Mouse (Mus musculus) adrenal gland (tissue): ENCODE measurements around the gene Fbxo22.

Experiments
- intact Hi-C: fragments of 180-260 bp; cut with DNase I; formaldehyde crosslinking; loops from one replicate; pipeline ENCODE4 v1.15.1; 2025
- long read RNA-seq, 2 experiments: library from polyadenylated mRNA; unstranded; transcript quantifications; one replicate each; pipeline ENCODE4 v2.0.0; 2020; ENCODE audit warnings: borderline replicate concordance in 1 of 2; ENCODE audit not compliant: insufficient replicate concordance in 1 of 2

Fbxo22 gene
- long read RNA-seq, experiment 1, transcript Fbxo22-201 (7 exons, 2,112 nt): major isoform, 58 of 68 reads
- long read RNA-seq, experiment 1, partial matches to known transcripts: 6 of 68 reads
- long read RNA-seq, experiment 1, other reads (novel, unspliced or antisense): 3 of 68 reads
- long read RNA-seq, experiment 2, transcript Fbxo22-201 (7 exons, 2,112 nt): major isoform, 84 of 91 reads
- long read RNA-seq, experiment 2, partial matches to known transcripts: 3 of 91 reads
- long read RNA-seq, experiment 2, other reads (novel, unspliced or antisense): 4 of 91 reads

GRCm38 (mm10) chr9:55208790-55209481 lies at the start of gene Fbxo22:
Gene Fbxo22 (plus strand): TSS chr9:55208925.
- intact Hi-C loops: loop anchor here (10.0 kb wide), 1 partner anchor 54 kb away; no protein-coding TSS in a partner anchor

DNA sequence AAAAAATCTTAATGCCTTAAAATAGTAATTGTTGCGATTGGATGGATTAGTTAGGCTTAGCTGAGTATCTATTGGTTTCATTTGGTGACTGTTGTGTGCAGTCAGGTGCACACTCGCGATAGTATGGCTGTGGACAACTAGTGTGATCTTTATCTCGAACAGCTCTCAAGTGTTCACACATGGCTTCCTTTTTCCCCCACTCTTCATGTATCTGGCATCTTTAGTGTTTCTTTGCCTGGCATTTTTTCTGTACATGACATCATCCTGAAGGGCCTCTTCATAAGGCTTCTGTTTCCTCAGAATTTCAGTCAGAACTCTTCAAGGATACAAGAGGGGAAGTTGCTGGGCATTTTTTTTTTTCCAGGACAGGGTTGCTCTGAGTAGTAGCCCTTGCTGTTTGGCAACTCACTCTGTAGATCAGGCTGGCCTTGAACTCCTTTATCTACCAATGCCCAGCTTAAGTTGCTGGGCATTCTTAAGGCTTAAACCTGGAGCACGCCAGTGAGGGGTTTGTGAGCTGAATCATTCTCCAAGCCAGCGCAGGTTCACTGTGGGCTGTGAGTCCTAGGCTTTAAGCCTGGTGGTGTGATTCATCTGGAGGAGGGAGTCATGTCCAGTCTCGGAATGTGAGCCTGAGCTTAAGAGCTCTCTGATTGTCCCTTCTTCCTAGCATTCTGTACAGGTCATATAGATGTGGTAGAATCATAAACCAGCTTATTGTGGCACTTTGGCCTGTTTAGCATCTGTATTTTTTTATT lies 37.9 kb upstream of the Fbxo22 start:
- intact Hi-C loops: no loop called here

- intact Hi-C loops: no loop called here
These were observed 36.5 kb upstream of the Fbxo22 start for GRCm38 (mm10) chr9:55172195-55172685.

- intact Hi-C loops: no loop called here
These were observed 34.5 kb upstream of the Fbxo22 start for GRCm38 (mm10) chr9:55174235-55174634.

- intact Hi-C loops: no loop called here
These were observed 12.8 kb upstream of the Fbxo22 start for GRCm38 (mm10) chr9:55195876-55196275.

- intact Hi-C loops: no loop called here
These were observed 10.5 kb upstream of the Fbxo22 start for GRCm38 (mm10) chr9:55198260-55198659.

- intact Hi-C loops: no loop called here
These were observed 9.4 kb upstream of the Fbxo22 start for GRCm38 (mm10) chr9:55199348-55199747.

GRCm38 (mm10) chr9:55208458-55208789 lies 301 bp upstream of the Fbxo22 start:
- intact Hi-C loops: loop anchor here (10.0 kb wide), 1 partner anchor 54 kb away; no protein-coding TSS in a partner anchor

- intact Hi-C loops: no loop called here
These were observed 2.9 kb downstream of the Fbxo22 start for GRCm38 (mm10) chr9:55211611-55212010.

DNA sequence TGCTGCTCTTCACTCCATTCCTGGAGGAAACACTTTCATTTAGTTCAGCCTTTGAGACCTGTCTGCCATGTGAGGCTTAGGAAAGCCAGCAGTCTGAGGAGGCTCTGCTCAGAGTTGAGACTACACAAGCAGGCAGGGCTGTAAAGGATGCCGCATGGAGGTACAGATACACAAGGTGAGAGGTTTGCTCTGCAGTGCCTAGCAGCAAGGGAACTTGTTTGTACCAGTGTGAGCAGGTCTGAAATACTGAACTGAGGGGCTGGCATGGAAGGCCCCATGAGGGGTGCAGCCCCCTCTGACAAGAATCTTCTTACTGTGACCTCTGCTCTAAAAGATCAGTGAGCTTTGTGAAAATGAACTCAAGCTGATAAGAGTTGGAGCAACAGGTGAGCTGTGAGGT lies 4.7 kb downstream of the Fbxo22 start:
- intact Hi-C loops: no loop called here

DNA sequence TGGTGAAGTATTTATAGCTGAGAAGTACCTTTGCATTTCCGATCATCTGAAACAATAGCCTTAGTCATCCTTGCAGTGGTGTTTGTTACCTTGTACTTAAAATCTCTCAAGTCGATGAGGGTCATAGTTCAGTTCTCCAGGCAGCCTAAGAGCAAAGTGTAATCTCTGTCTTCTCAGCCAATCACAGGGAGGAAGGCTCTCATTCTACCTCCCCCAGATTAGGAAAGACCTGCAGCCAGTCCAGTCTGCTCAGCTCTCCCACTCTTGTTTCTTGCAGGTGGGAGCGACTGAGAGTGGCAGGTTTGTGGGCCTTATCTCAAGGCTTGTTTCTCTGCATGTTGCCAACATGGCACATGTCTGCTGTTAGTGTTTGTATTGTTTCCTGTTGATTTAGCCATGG lies 6.3 kb downstream of the Fbxo22 start:
- intact Hi-C loops: no loop called here

GRCm38 (mm10) chr9:55215648-55216047 lies 6.9 kb downstream of the Fbxo22 start:
- intact Hi-C loops: no loop called here

DNA sequence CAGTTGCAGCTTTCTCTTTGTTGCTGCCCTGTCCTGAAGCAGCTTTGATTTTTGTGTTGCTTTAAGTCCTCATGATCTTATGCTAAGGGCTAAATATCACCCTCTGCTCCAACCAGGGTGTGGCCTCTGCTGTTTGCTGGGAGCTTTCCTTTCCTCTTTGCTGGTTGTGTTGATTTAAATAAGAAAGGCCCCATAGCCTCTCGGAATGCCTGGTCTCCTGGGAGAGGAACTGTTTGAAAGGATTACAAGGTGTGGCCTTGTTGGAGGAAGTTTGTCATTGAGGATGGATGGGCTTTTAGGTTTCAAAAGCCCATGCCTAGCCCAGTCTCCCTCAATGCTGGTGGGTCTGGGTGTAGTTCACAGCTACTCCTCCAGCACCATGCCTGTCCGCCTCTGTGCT lies 7.4 kb downstream of the Fbxo22 start:
- intact Hi-C loops: no loop called here

DNA sequence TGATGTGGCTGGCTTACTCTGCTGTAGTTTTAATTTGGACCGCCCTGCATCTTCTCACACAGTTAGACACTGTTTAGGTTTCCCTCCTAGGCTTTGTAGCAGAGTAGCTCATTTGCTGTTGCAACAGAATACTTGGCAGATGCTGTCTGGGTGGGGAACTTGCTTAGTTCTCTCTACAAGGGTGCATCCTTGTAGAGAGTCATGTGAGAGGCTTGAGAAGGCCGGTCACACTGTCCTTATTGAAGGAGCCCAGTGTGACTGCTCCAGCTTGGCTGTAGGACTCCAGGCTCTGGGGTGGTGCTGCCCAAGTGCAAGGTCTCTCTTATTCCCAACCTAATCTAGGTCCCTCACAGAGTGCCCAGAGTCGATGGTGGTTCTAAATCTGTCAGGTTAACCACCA lies 8.7 kb downstream of the Fbxo22 start:
- intact Hi-C loops: no loop called here

DNA sequence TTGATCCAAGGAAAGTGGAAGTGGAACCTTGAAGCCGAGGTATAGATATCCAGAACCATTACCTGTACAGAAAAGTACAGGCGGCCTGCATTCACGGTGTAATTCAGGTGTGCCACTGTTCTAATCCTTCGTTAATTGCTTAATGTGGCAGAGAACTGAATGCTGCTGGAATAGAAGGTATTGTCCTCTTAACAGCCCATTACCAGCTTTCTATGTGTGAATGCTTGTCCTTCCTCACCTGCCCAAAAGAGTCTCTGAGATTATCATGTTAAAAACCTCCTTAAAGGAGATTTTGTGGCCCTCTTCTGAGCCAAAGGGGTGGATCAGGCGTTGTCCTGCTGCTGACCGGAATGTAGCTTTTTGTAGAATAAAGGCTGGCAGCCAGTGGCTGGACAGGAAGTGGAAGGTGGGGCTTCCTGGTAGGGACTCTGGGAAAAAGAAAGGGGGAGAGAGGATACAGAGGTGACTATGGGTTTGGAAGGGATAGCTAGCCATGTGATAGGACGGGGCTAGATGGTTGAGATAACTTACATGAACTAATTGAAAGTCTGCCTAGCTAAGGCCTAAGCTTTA lies 16.5 kb downstream of the Fbxo22 start:
- intact Hi-C loops: loop anchor here (10.0 kb wide), 1 partner anchor 160 kb away; no protein-coding TSS in a partner anchor

- intact Hi-C loops: loop anchor here (10.0 kb wide), 1 partner anchor 159 kb away; no protein-coding TSS in a partner anchor
These were observed 17.5 kb downstream of the Fbxo22 start for GRCm38 (mm10) chr9:55226251-55226650.

DNA sequence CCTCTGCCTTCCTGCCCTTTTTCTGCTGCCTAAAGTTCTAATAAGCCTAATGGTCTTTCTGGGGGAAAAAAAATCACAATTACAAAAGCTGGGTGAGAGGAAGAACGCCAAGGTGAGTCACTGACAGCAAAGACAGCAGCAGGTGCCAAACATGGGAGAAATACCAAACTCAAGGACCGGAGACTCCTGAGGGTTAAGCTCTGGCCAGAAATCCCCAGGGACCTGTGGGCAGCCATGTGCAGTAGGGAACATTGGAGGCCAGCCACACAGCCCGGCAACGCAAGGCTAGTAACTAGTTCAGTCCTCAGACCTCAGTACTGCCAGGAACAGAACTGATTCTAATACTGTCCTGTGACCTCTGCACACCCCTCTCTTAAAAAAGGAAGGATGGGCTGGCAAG lies 19.4 kb downstream of the Fbxo22 start:
- intact Hi-C loops: loop anchor here (10.0 kb wide), 1 partner anchor 157 kb away; no protein-coding TSS in a partner anchor

DNA sequence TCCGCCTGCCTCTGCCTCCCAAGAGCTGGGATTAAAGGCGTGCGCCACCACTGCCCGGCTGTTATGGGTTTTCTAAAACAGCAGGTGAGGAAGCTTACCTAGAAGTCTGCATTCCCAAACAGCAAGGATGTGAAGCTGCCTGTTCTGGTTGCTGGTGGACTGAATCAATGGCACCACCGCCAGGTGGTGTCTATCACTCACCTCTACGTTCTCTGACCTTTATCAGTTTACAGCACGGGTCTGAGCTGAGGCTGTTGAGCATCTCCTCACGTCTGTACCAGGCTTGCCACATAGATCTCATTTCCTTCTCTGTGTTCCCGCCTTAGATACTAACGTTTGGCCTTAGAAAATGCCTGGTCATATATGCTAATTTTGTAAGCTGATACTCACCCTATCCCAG lies 20.3 kb downstream of the Fbxo22 start:
- intact Hi-C loops: loop anchor here (10.0 kb wide), 1 partner anchor 156 kb away; no protein-coding TSS in a partner anchor

GRCm38 (mm10) chr9:55231544-55231943 lies 22.8 kb downstream of the Fbxo22 start:
- intact Hi-C loops: no loop called here

GRCm38 (mm10) chr9:55232110-55232509 lies 23.4 kb downstream of the Fbxo22 start:
- intact Hi-C loops: no loop called here

GRCm38 (mm10) chr9:55232586-55232985 lies 23.9 kb downstream of the Fbxo22 start:
- intact Hi-C loops: no loop called here
